In the genomic region with DNA sequence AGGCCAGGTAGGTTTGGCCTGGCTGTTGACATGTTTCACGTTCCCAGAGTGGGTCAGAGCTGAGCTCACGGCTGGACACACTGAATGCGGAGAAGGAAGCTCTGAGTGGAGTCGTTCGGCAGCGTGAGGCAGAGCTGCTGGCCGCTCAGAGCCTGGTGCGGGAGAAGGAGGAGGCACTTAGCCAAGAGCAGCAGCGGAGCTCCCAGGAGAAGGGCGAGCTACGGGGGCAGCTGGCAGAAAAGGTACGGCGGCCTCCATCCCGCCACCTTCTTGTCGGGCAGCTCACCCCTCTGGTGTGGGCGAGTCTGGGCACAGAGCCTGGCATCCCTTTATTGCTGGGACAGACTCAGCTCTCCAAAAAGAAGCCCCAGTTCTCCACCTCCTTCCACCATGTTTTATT, we compare ENCODE assay signal across 13 mouse cellular contexts. TPM values are rescaled to one million over a fixed set of nuclear protein-coding genes. Genes with fewer than 3 reads are reported as not detected.
DNase-seq lines count a peak whose midpoint lies in the region; ATAC-seq and TF ChIP-seq lines count a peak whose summit lies in the region.
"Had no signal": no experiment of that assay in that cellular context is flagged by ENCODE, and none has a peak within 500 bp of the region (broad histone marks: within the 10 kb centered on the region; RNA-seq: fewer than 3 reads in every experiment).

No protein-coding gene starts in this region.

- H3K4me2 ChIP-seq in kidney, embryonic 15.5 days: no peak overlapping the region
- no peak overlapping the region for H3K4me2 ChIP-seq in hindbrain, embryonic 14.5 days (replicated peaks)
- H3K4me2 ChIP-seq in intestine, embryonic 16.5 days (ENCODE audit: low read depth, low read length): no peak overlapping the region

- DNase-seq in cerebellum, postnatal 14 days: peak; percentile 63 to 66
- no peak for DNase-seq in cerebellum, adult 8-10 months
- no peak for DNase-seq in kidney, adult 2 months
- no peak for DNase-seq in hindbrain, embryonic 14.5 days (ENCODE audit: low spot score)
- DNase-seq in spleen, postnatal 10 days (ENCODE audit: low spot score in 2 of 2): no peak
- DNase-seq: B cell, adult 2 months; kidney, adult 11 months; kidney, postnatal 4 days; lung, postnatal 10 days had no signal

- no peak for TF ChIP-seq CTCF in kidney, adult 2 months (conservative IDR thresholded peaks at IDR 0.05; ENCODE audit: insufficient read depth, insufficient read length, low read depth, low read length)
- no peak for TF ChIP-seq CTCF in ES-Bruce4 (IDR thresholded peaks at IDR 0.05; ENCODE audit: low read depth, low read length)

- H3K4me3 ChIP-seq in kidney, embryonic 15.5 days (replicated peaks): no peak overlapping the region
- H3K4me3 ChIP-seq in kidney, adult 2 months (ENCODE audit: insufficient read depth, low read depth, low read length): no peak overlapping the region
- peak overlapping the region; percentile 18 for H3K4me3 ChIP-seq in ES-Bruce4 (ENCODE audit: low read depth, low read length)
- no peak overlapping the region for H3K4me3 ChIP-seq in hindbrain, embryonic 14.5 days (replicated peaks; ENCODE audit: low read length)
- no peak overlapping the region for H3K4me3 ChIP-seq in intestine, embryonic 16.5 days (ENCODE audit: low read length)
- H3K4me3 ChIP-seq: embryonic facial prominence, embryonic 10.5 days had no signal

- no peak for TF ChIP-seq EP300 in ES-Bruce4 (IDR thresholded peaks at IDR 0.05; ENCODE audit: insufficient read depth, low read depth, low read length)

- H3K36me3 ChIP-seq in kidney, embryonic 15.5 days: peaks cover 24% of the 10 kb centered on the region
- H3K36me3 ChIP-seq in kidney, adult 2 months (ENCODE audit: control insufficient read depth, insufficient read depth, low read length): no peaks in the 10 kb centered on the region
- H3K36me3 ChIP-seq in ES-Bruce4 (ENCODE audit: control insufficient read depth, insufficient read depth, low read length, poor library complexity, severe bottlenecking): no peaks in the 10 kb centered on the region
- H3K36me3 ChIP-seq in hindbrain, embryonic 14.5 days (replicated peaks; ENCODE audit: control insufficient read depth, insufficient read depth): peaks cover 21% of the 10 kb centered on the region; the same call in 1 of the 2 replicates
- H3K36me3 ChIP-seq in intestine, embryonic 16.5 days (ENCODE audit: control insufficient read depth, insufficient read depth, low read length): peaks cover 12% of the 10 kb centered on the region; the same call in 1 of the 2 replicates

- H3K4me1 ChIP-seq in kidney, embryonic 15.5 days: peaks cover 16% of the 10 kb centered on the region
- no peaks in the 10 kb centered on the region for H3K4me1 ChIP-seq in kidney, adult 2 months (ENCODE audit: control insufficient read depth, insufficient read depth, low read length)
- no peaks in the 10 kb centered on the region for H3K4me1 ChIP-seq in ES-Bruce4 (ENCODE audit: control insufficient read depth, insufficient read depth, low read length)
- H3K4me1 ChIP-seq in hindbrain, embryonic 14.5 days (replicated peaks; ENCODE audit: control insufficient read depth, insufficient read depth, low read length): no peaks in the 10 kb centered on the region
- H3K4me1 ChIP-seq in intestine, embryonic 16.5 days (ENCODE audit: control insufficient read depth, insufficient read depth, low read length): peaks cover 6% of the 10 kb centered on the region

- ATAC-seq in kidney, embryonic 15.5 days (replicated peaks; ENCODE audit: low FRiP score): no peak
- no peak for ATAC-seq in hindbrain, embryonic 14.5 days (ENCODE audit: low FRiP score)
- ATAC-seq in intestine, embryonic 16.5 days: no peak

- no peak for TF ChIP-seq POLR2A in kidney, adult 2 months (IDR thresholded peaks at IDR 0.05; ENCODE audit: low read depth, low read length)
- TF ChIP-seq POLR2A in ES-Bruce4 (IDR thresholded peaks at IDR 0.05; ENCODE audit: insufficient read depth, low read length): no peak

- 0 out of 2 replicates have a peak overlapping the region, but pooled peaks have one; percentile 41 for H3K27ac ChIP-seq in kidney, embryonic 15.5 days
- H3K27ac ChIP-seq in kidney, adult 2 months (ENCODE audit: insufficient read depth, low read depth, low read length): no peak overlapping the region
- H3K27ac ChIP-seq in ES-Bruce4 (ENCODE audit: insufficient read depth, low read length): no peak overlapping the region
- peak overlapping the region; percentile 69 for H3K27ac ChIP-seq in hindbrain, embryonic 14.5 days
- no peak overlapping the region for H3K27ac ChIP-seq in intestine, embryonic 16.5 days (ENCODE audit: low read length)
- H3K27ac ChIP-seq: embryonic facial prominence, embryonic 10.5 days had no signal

- no peak overlapping the region for H3K9ac ChIP-seq in kidney, embryonic 15.5 days
- no peak overlapping the region for H3K9ac ChIP-seq in ES-Bruce4 (ENCODE audit: low read depth, poor library complexity, severe bottlenecking)
- no peak overlapping the region for H3K9ac ChIP-seq in hindbrain, embryonic 14.5 days
- H3K9ac ChIP-seq in intestine, embryonic 16.5 days (ENCODE audit: low read depth, low read length): no peak overlapping the region

- no peaks in the 10 kb centered on the region for H3K27me3 ChIP-seq in kidney, embryonic 15.5 days
- no peaks in the 10 kb centered on the region for H3K27me3 ChIP-seq in kidney, adult 2 months (replicated peaks; ENCODE audit: control insufficient read depth, insufficient read depth, low read length)
- H3K27me3 ChIP-seq in ES-Bruce4 (ENCODE audit: control insufficient read depth, insufficient read depth, low read length, poor library complexity, severe bottlenecking): no peaks in the 10 kb centered on the region
- H3K27me3 ChIP-seq in hindbrain, embryonic 14.5 days (ENCODE audit: control insufficient read depth, insufficient read depth, low read length): no peaks in the 10 kb centered on the region
- H3K27me3 ChIP-seq in intestine, embryonic 16.5 days (replicated peaks; ENCODE audit: control insufficient read depth, insufficient read depth, low read length): no peaks in the 10 kb centered on the region

- no peaks in the 10 kb centered on the region for H3K9me3 ChIP-seq in kidney, embryonic 15.5 days (replicated peaks)
- no peaks in the 10 kb centered on the region for H3K9me3 ChIP-seq in ES-Bruce4 (replicated peaks; ENCODE audit: control insufficient read depth, insufficient read depth, low read length, poor library complexity, severe bottlenecking)
- no peaks in the 10 kb centered on the region for H3K9me3 ChIP-seq in hindbrain, embryonic 14.5 days (ENCODE audit: control insufficient read depth, low read length)
- no peaks in the 10 kb centered on the region for H3K9me3 ChIP-seq in intestine, embryonic 16.5 days (ENCODE audit: control insufficient read depth, low read length)
- H3K9me3 ChIP-seq: embryonic facial prominence, embryonic 10.5 days had no signal

- 82% methylated on average over 16 of the region's 16 CpGs for WGBS in kidney, embryonic 15.5 days
- 67% methylated on average over 16 of the region's 16 CpGs for WGBS in kidney, adult 2 months
- 52% methylated on average over 16 of the region's 16 CpGs for WGBS in hindbrain, embryonic 14.5 days
- 79% methylated on average over 16 of the region's 16 CpGs for WGBS in intestine, embryonic 16.5 days

RNA-seq across cellular contexts. Expression of a gene that starts 24.4 kb away (rescaled TPM):
- 18.2 and 20.0 TPM in 2 replicates for polyA plus RNA-seq in kidney, embryonic 15.5 days (2015; fragmentation: Nextera tagmentation; extraction: Ambion mirVana)
- 18.3 and 19.2 TPM in 2 replicates for polyA plus RNA-seq in kidney, adult 2 months (2012; rRNA removed)
- polyA plus RNA-seq in ES-Bruce4 (2011; ENCODE audit: insufficient read depth, insufficient read length, low read depth, missing spikeins): 17.4 and 24.6 TPM in 2 replicates
- polyA plus RNA-seq in hindbrain, embryonic 14.5 days (2014; fragmentation: Nextera tagmentation; extraction: Ambion mirVana): 22.4 and 27.9 TPM in 2 replicates
- polyA plus RNA-seq in intestine, embryonic 16.5 days (2015; fragmentation: Nextera tagmentation; extraction: Ambion mirVana): 33.8 and 34.8 TPM in 2 replicates

RNA-seq across cellular contexts. Expression of a gene that starts 34.3 kb away (rescaled TPM):
- 33.8 and 35.3 TPM in 2 replicates for polyA plus RNA-seq in kidney, embryonic 15.5 days (2015; fragmentation: Nextera tagmentation; extraction: Ambion mirVana)
- 22.6 and 24.1 TPM in 2 replicates for polyA plus RNA-seq in kidney, adult 2 months (2012; rRNA removed)
- polyA plus RNA-seq in ES-Bruce4 (2011; ENCODE audit: insufficient read depth, insufficient read length, low read depth, missing spikeins): 11.2 and 11.9 TPM in 2 replicates
- polyA plus RNA-seq in hindbrain, embryonic 14.5 days (2014; fragmentation: Nextera tagmentation; extraction: Ambion mirVana): 59.5 and 61.7 TPM in 2 replicates
- polyA plus RNA-seq in intestine, embryonic 16.5 days (2015; fragmentation: Nextera tagmentation; extraction: Ambion mirVana): 25.7 and 27.1 TPM in 2 replicates

Comparison
In these comparisons a context has a peak if more than half of its experiments do, and no peak if none do; other contexts are left out.
1. DNase-seq: peak in cerebellum, postnatal 14 days (2 of 2); none in cerebellum, adult 8-10 months (single experiment), kidney, adult 2 months (single experiment), hindbrain, embryonic 14.5 days (single experiment) and spleen, postnatal 10 days (0 of 2).
2. H3K27ac ChIP-seq: peak in kidney, embryonic 15.5 days (single experiment) and hindbrain, embryonic 14.5 days (single experiment); none in kidney, adult 2 months (single experiment), ES-Bruce4 (single experiment) and intestine, embryonic 16.5 days (single experiment).